Mouse (Mus musculus) erythroblast, adult 5-6 weeks (primary cell): Measurements from ENCODE around the gene Ptn. TPM values are rescaled to one million over a fixed set of nuclear protein-coding genes. Genes with fewer than 3 reads are reported as not detected.
"Not testable (repeated sequence)": the region's sequence is repeated elsewhere in the genome, so short reads cannot be mapped to it uniquely, and the experiment has no call there.

Experiments
- ATAC-seq: replicated peaks from 2 replicates; pipeline ENCODE4 v1.8.0; 2016; ENCODE audit warnings: moderate number of reproducible peaks, mild to moderate bottlenecking, moderate TSS enrichment, inconsistent platforms; ENCODE audit not compliant: poor library complexity, low FRiP score, severe bottlenecking
- total RNA-seq, 2 experiments: library from RNA; stranded (forward) in 1 of 2; stranded (reverse) in 1 of 2; fragments of 150-400 nt in 1 of 2; fragments of 200-764, 138-1000 nt in 1 of 2; gene quantifications; 2 replicates each; pipeline versions ENCODE4 v1.2.3 to v1.2.4; 2015 to 2017; ENCODE audit warnings: low replicate concordance in 2 of 2

Gene Ptn
- total RNA-seq, 2 experiments from 2014 or later, result not detected

- no peak for ATAC-seq
These were observed 34.2 kb downstream of the Ptn start for GRCm38 (mm10) chr6:36775647-36776360.

GRCm38 (mm10) chr6:36772541-36772940, 37.5 kb downstream of the Ptn start:
- ATAC-seq, result no peak

GRCm38 (mm10) chr6:36769012-36769411, 41.0 kb downstream of the Ptn start:
- ATAC-seq, result no peak

- no peak for ATAC-seq
These were observed 43.1 kb downstream of the Ptn start for GRCm38 (mm10) chr6:36766941-36767340.

- ATAC-seq, result no peak
These were observed 54.8 kb downstream of the Ptn start for GRCm38 (mm10) chr6:36755001-36755885.

- no peak for ATAC-seq
These were observed 57.1 kb downstream of the Ptn start for GRCm38 (mm10) chr6:36752887-36753286.

GRCm38 (mm10) chr6:36739811-36740210, 70.2 kb downstream of the Ptn start:
- no peak for ATAC-seq

- no peak for ATAC-seq
These were observed 73.3 kb downstream of the Ptn start for GRCm38 (mm10) chr6:36736763-36737162.

GRCm38 (mm10) chr6:36735622-36736021, 74.4 kb downstream of the Ptn start:
- ATAC-seq, result not testable (repeated sequence)

GRCm38 (mm10) chr6:36729811-36730210, 80.2 kb downstream of the Ptn start:
- ATAC-seq, result not testable (repeated sequence)

- ATAC-seq, result no peak
These were observed 81.9 kb downstream of the Ptn start for GRCm38 (mm10) chr6:36728079-36728478.

GRCm38 (mm10) chr6:36725509-36726160, 84.4 kb downstream of the Ptn start:
- ATAC-seq, result no peak

GRCm38 (mm10) chr6:36722769-36723549, 87.1 kb downstream of the Ptn start:
- no peak for ATAC-seq

- no peak for ATAC-seq
These were observed 96.7 kb downstream of the Ptn start for GRCm38 (mm10) chr6:36713329-36713728.

- no peak for ATAC-seq
These were observed 114.5 kb downstream of the Ptn start for GRCm38 (mm10) chr6:36695481-36695880.

- ATAC-seq, result no peak
These were observed 118.5 kb downstream of the Ptn start for GRCm38 (mm10) chr6:36691497-36691896.

GRCm38 (mm10) chr6:36690941-36691340, 119.1 kb downstream of the Ptn start:
- no peak for ATAC-seq

- no peak for ATAC-seq
These were observed 133.0 kb downstream of the Ptn start for GRCm38 (mm10) chr6:36676710-36677691.
